Mouse (Mus musculus) liver, embryonic 14.5 days (tissue): Measurements from ENCODE around the gene Hemgn. TPM values are rescaled to one million over a fixed set of nuclear protein-coding genes. Genes with fewer than 3 reads are reported as not detected.

Experiments
- ATAC-seq: fragments of 200-750 bp; cut with Nextera tagmentation; 2 replicates; pipeline ENCODE4 v1.8.0; 2017; ENCODE audit warnings: moderate number of reproducible peaks, mild to moderate bottlenecking, moderate library complexity; ENCODE audit not compliant: insufficient read depth
- DNase-seq, 3 experiments: peaks; one replicate each; pipeline ENCODE4 v3.0.0-alpha.2; 2012 to 2013; ENCODE audit warnings: low read depth in 3 of 3, low spot score in 3 of 3
- H3K27ac ChIP-seq: fragments of 300-500 bp; sonication (generic); 2 replicates; pipeline ENCODE4 v1.5.1; 2014; ENCODE audit warnings: moderate library complexity, mild to moderate bottlenecking, control low read depth, inconsistent platforms
- H3K27me3 ChIP-seq: fragments of 300-500 bp; sonication (generic); 2 replicates; pipeline ENCODE4 v1.6.1; 2014; ENCODE audit warnings: mild to moderate bottlenecking, low read length, moderate library complexity; ENCODE audit not compliant: control insufficient read depth, insufficient read depth
- H3K36me3 ChIP-seq: fragments of 300-500 bp; sonication (generic); replicated peaks from 2 replicates; pipeline ENCODE4 v1.6.1; 2014; ENCODE audit warnings: low read depth; ENCODE audit not compliant: control insufficient read depth, insufficient read depth
- H3K4me1 ChIP-seq, 2 experiments: fragments of 200-500 bp in 1 of 2; fragments of 300-500 bp in 1 of 2; sonication (generic) in 1 of 2; replicated peaks; 2 replicates each; pipeline ENCODE4 v1.6.1; 2012 to 2014; ENCODE audit warnings: antibody characterized with exemption in 1 of 2, inconsistent platforms in 1 of 2, low read length in 1 of 2; ENCODE audit not compliant: control insufficient read depth in 2 of 2, insufficient read depth in 2 of 2
- H3K4me2 ChIP-seq: fragments of 300-500 bp; sonication (generic); 2 replicates; pipeline ENCODE4 v1.6.1; 2014; ENCODE audit warnings: low read depth, mild to moderate bottlenecking, control low read depth, moderate library complexity
- H3K4me3 ChIP-seq, 2 experiments: fragments of 200-500 bp in 1 of 2; fragments of 300-500 bp in 1 of 2; sonication (generic) in 1 of 2; 2 replicates each; pipeline ENCODE4 v1.5.1; 2012 to 2014; ENCODE audit warnings: low read depth in 2 of 2, low read length in 2 of 2, mild to moderate bottlenecking in 2 of 2, control low read depth in 1 of 2, inconsistent platforms in 1 of 2, moderate library complexity in 1 of 2; ENCODE audit not compliant: insufficient read depth in 1 of 2
- H3K9ac ChIP-seq: fragments of 300-500 bp; sonication (generic); replicated peaks from 2 replicates; pipeline ENCODE4 v1.6.1; 2014; ENCODE audit warnings: mild to moderate bottlenecking, control low read depth, moderate library complexity
- H3K9me3 ChIP-seq: fragments of 300-500 bp; sonication (generic); 2 replicates; pipeline ENCODE4 v1.6.1; 2016; ENCODE audit warnings: low read length, mixed read lengths; ENCODE audit not compliant: control insufficient read depth
- CTCF ChIP-seq: IDR thresholded peaks from 2 replicates; pipeline ENCODE4 v1.5.1; 2016; ENCODE audit warnings: antibody characterized with exemption, low read depth, control low read depth
- EP300 ChIP-seq: IDR thresholded peaks from 2 replicates; pipeline ENCODE4 v1.6.1; 2016; ENCODE audit warnings: antibody characterized with exemption, low read depth
- WGBS: fragments of 180-500 bp; shearing (Covaris S2); extraction: QIAGEN DNeasy Blood & Tissue Kit; methylation state at CpG from one replicate; pipeline ENCODE4 v1.1.7; 2014; ENCODE audit not compliant: insufficient replicate concordance; 5-methylcytosine and 5-hydroxymethylcytosine counted together
- polyA plus RNA-seq, 2 experiments: library from polyadenylated mRNA; depleted of rRNA in 1 of 2; stranded (reverse) in 1 of 2; unstranded in 1 of 2; fragments of >200 nt; fragmentation: Nextera tagmentation in 1 of 2; extraction: Ambion mirVana in 1 of 2; gene quantifications; 2 replicates each; pipeline versions ENCODE4 v1.2.1 to v1.2.3; 2012 to 2014

Gene Hemgn
- polyA plus RNA-seq, 2 experiments = 274 to 293 TPM

DNA sequence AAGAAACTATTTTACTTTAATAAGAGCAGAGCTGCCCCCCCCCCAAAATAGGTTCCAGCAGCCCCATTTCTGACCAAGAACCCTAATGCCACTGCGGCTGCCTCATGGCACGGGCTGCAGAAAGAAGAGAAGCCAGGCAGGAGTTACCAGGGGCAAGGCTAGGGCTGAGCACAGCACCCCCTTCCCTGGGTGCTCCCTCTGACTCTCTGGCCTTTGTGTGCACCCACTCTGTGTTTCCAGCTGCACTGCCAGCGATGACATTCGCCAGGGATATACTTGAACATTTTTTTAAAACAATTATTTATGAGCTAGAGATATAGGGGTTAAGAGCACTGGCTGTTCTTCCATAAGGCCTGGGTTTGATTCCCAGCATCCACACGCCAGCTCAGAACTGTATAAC is 63.8 kb downstream of the Hemgn start:
- 37% methylated on average over 5 of the region's 5 CpGs for WGBS
- TF ChIP-seq EP300 (no peak), CTCF (no peak)
- H3K4me2 ChIP-seq = no peak overlapping the region
- peaks cover 75% of the 10 kb centered on the region for H3K27me3 ChIP-seq
- no peak overlapping the region for H3K27ac ChIP-seq
- no peak overlapping the region for H3K9ac ChIP-seq
- no peaks in the 10 kb centered on the region for H3K36me3 ChIP-seq
- H3K4me3 ChIP-seq = no peak overlapping the region
- H3K4me1 ChIP-seq = no peaks in the 10 kb centered on the region
- ATAC-seq = no peak
- no peaks in the 10 kb centered on the region for H3K9me3 ChIP-seq
- no peak for DNase-seq

DNA sequence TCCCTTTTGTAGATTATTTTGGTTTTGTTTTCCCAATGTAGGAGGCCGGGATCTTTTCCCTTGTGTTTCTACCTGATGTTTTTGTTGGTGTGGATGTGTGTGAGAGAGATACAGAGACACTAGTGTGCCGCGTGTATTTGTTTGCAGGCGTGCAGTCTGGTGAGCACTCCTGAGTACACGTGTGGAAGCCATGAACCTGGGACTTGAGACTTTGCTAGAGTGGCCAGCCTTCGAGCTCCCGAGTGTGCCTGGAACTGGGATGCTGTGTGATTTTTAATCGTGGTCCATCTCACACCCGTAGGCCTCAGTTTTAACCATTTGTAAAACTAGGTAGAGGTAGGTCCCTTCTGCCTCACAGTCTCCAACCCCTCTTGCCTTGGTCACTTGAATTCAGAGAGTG is 64.4 kb downstream of the Hemgn start:
- ATAC-seq = no peak
- no peaks in the 10 kb centered on the region for H3K36me3 ChIP-seq
- H3K9me3 ChIP-seq = no peaks in the 10 kb centered on the region
- no peaks in the 10 kb centered on the region for H3K4me1 ChIP-seq
- TF ChIP-seq CTCF (no peak), EP300 (no peak)
- H3K4me2 ChIP-seq = no peak overlapping the region
- 28% methylated on average over 9 of the region's 9 CpGs for WGBS
- no peak overlapping the region for H3K9ac ChIP-seq
- no peak overlapping the region for H3K4me3 ChIP-seq
- peaks cover 81% of the 10 kb centered on the region for H3K27me3 ChIP-seq
- H3K27ac ChIP-seq = no peak overlapping the region
- DNase-seq = no peak

DNA sequence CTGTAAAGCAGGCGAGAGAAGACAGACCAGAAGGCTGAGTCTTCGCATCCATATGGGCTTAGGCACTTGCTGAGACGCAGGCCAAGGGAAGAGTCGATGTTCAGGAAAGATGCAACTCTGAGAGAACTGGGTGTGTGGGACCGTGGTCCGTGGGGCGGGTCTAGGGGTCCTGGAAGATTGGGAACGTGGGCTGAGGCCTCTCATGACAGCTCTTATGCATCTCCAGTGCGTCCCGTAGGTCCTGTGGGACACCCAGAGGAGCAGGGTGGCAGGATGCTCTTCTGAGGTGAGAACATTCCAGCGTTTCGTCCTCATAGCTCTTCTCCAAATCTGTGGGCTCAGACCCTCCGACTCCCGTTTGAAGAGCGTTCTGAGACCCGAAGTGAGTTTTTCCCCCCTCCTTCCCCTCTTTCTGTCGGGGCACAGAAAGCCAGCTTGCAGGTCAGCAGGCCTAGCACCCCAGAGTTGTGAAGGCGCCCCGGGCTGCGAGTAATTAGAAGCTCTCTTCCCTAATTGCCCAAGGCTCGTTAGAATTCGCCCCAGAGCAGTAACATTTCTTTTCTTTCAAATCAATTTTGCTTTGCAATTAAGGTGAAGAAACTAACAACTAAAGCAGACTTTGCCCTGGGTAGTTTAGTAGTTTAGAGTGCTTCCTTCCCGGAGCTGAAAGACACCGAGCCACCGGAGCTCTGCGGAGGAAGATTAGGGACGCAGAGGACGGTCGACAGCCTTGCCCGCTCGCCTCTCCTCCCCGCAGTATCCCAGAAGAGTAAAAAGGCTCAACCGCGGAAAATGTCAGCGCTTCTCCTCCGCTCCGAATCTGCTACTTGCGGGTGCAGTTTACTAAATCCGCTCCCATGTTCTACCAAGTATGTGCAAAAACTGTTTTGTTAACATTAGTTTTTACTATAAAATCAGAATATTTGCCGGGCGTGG is 65.5 kb downstream of the Hemgn start:
- Histone ChIP-seq H3K4me2 (no peak overlapping the region), H3K4me3 (no peak overlapping the region), H3K36me3 (no peaks in the 10 kb centered on the region), H3K9ac (no peak overlapping the region), H3K27me3 (peaks cover 91% of the 10 kb centered on the region), H3K27ac (no peak overlapping the region), H3K4me1 (no peaks in the 10 kb centered on the region), H3K9me3 (no peaks in the 10 kb centered on the region)
- 3% methylated on average over 41 of the region's 41 CpGs for WGBS
- DNase-seq = no peak
- no peak for ATAC-seq
- TF ChIP-seq EP300 (no peak), CTCF (no peak)

DNA sequence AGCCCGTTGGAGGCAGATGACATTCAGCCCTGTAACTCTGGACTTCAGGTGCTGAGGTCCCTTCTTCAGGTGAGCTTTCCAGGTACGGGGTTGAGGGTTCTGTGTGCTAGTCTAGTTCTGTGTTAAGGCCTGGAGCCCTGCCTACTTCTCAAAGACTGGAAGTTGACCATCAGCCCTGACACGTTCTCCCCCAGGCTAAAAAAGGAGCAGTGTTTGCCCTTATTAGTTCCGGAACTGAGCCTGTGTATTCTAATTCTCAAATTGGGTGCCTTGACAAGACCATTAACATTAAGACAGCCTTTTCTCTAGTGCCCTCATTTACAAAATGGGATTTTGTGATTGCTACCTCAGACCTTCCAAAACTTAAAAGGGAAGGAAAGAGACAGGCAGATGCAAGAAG is 66.2 kb downstream of the Hemgn start:
- WGBS = 8% methylated on average over 4 of the region's 4 CpGs

DNA sequence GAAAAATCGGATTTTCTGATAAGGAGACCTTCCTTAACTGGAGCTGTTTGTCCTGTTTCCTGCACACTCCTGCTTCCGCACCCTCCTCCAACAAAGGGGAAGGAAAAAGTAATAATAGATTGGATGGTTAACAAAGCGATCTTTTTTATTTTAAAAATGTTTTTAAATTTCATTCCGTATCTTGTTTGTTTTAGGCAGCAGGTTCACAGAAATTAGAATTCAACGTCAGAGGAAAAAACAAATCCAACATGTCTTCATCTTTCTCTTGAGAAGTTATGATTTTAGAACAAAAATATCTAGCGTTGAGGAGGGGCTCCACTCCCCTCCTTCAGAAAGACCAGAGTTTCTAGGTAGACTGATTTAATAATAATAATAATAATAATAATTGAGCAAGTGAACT is 67.1 kb downstream of the Hemgn start:
- no peak for DNase-seq
- peaks cover 99% of the 10 kb centered on the region for H3K27me3 ChIP-seq
- WGBS = 23% methylated on average over 6 of the region's 6 CpGs

More for the DNA sequence above, 66.2 kb downstream of the Hemgn start:
- Histone ChIP-seq H3K4me1 (no peaks in the 10 kb centered on the region), H3K27me3 (peaks cover 98% of the 10 kb centered on the region), H3K27ac (no peak overlapping the region), H3K4me3 (no peak overlapping the region), H3K4me2 (no peak overlapping the region), H3K9me3 (no peaks in the 10 kb centered on the region), H3K9ac (no peak overlapping the region), H3K36me3 (no peaks in the 10 kb centered on the region)
- no peak for TF ChIP-seq CTCF
- TF ChIP-seq EP300 = no peak
- DNase-seq (no peak), ATAC-seq (no peak)

More for the DNA sequence above, 67.1 kb downstream of the Hemgn start:
- Histone ChIP-seq H3K9me3 (no peaks in the 10 kb centered on the region), H3K4me1 (no peaks in the 10 kb centered on the region), H3K27ac (no peak overlapping the region), H3K36me3 (no peaks in the 10 kb centered on the region), H3K9ac (no peak overlapping the region), H3K4me2 (no peak overlapping the region), H3K4me3 (no peak overlapping the region)
- no peak for TF ChIP-seq CTCF
- no peak for ATAC-seq
